Mouse (Mus musculus) embryonic facial prominence, embryonic 10.5 days (tissue): ENCODE results near the gene Ppm1l. TPM values are rescaled to one million over a fixed set of nuclear protein-coding genes. Genes with fewer than 3 reads are reported as not detected.

Source experiments
- DNase-seq: peaks from one replicate; pipeline ENCODE4 v3.0.0-alpha.2; 2017; ENCODE audit warnings: low spot score
- H3K27ac ChIP-seq: fragments of 300-500 bp; sonication (generic); replicated peaks from 2 replicates; pipeline ENCODE4 v1.5.1; 2016; ENCODE audit warnings: mild to moderate bottlenecking
- H3K27me3 ChIP-seq: fragments of 300-500 bp; sonication (generic); replicated peaks from 2 replicates; pipeline ENCODE4 v1.6.1; 2016; ENCODE audit warnings: low read depth, mild to moderate bottlenecking; ENCODE audit not compliant: poor library complexity, severe bottlenecking
- H3K36me3 ChIP-seq: fragments of 300-500 bp; sonication (generic); replicated peaks from 2 replicates; pipeline ENCODE4 v1.6.1; 2016; ENCODE audit warnings: mild to moderate bottlenecking, moderate library complexity
- H3K4me1 ChIP-seq: fragments of 300-500 bp; sonication (generic); 2 replicates; pipeline ENCODE4 v1.6.1; 2016
- H3K4me3 ChIP-seq: fragments of 300-500 bp; sonication (generic); 2 replicates; pipeline ENCODE4 v1.5.1; 2016; ENCODE audit warnings: mild to moderate bottlenecking, moderate library complexity
- H3K9me3 ChIP-seq: fragments of 300-500 bp; sonication (generic); 2 replicates; pipeline ENCODE4 v1.6.1; 2016; ENCODE audit warnings: mild to moderate bottlenecking
- WGBS: fragments of 180-500 bp; shearing (Covaris S2); methylation state at CpG from one replicate; pipeline ENCODE4 v1.1.7; 2016; 5-methylcytosine and 5-hydroxymethylcytosine counted together
- polyA plus RNA-seq: library from polyadenylated mRNA; unstranded; fragments of >200 nt; fragmentation: Nextera tagmentation; extraction: Ambion mirVana; gene quantifications from 2 replicates; pipeline ENCODE4 v1.2.1, GENCODE M21; 2016

Gene Ppm1l
- polyA plus RNA-seq, 1 experiment from 2014 or later, result 10.0 TPM

GRCm38 (mm10) chr3:69427259-69427658 lies 110.6 kb downstream of the Ppm1l start:
- H3K36me3 ChIP-seq, result no peaks in the 10 kb centered on the region
- 90% methylated on average over 4 of the region's 4 CpGs for WGBS
- no peak overlapping the region for H3K27ac ChIP-seq
- no peak for DNase-seq
- H3K27me3 ChIP-seq, result no peaks in the 10 kb centered on the region
- no peaks in the 10 kb centered on the region for H3K9me3 ChIP-seq
- H3K4me3 ChIP-seq, result no peak overlapping the region
- 0 out of 2 replicates have a peak, but pooled peaks cover 4% of the 10 kb centered on the region for H3K4me1 ChIP-seq

GRCm38 (mm10) chr3:69428221-69428620 lies 111.6 kb downstream of the Ppm1l start:
- Histone ChIP-seq H3K4me3 (no peak overlapping the region), H3K27me3 (no peaks in the 10 kb centered on the region), H3K27ac (no peak overlapping the region), H3K4me1 (0 out of 2 replicates have a peak, but pooled peaks cover 4% of the 10 kb centered on the region), H3K36me3 (no peaks in the 10 kb centered on the region), H3K9me3 (no peaks in the 10 kb centered on the region)
- DNase-seq, result no peak
- WGBS, result 60% methylated on average over 3 of the region's 3 CpGs

GRCm38 (mm10) chr3:69429319-69429718 lies 112.7 kb downstream of the Ppm1l start:
- Histone ChIP-seq H3K4me3 (no peak overlapping the region), H3K27me3 (no peaks in the 10 kb centered on the region), H3K27ac (no peak overlapping the region), H3K4me1 (0 out of 2 replicates have a peak, but pooled peaks cover 4% of the 10 kb centered on the region), H3K9me3 (no peaks in the 10 kb centered on the region), H3K36me3 (no peaks in the 10 kb centered on the region)
- 93% methylated on average over 5 of the region's 5 CpGs for WGBS
- DNase-seq, result no peak

DNA sequence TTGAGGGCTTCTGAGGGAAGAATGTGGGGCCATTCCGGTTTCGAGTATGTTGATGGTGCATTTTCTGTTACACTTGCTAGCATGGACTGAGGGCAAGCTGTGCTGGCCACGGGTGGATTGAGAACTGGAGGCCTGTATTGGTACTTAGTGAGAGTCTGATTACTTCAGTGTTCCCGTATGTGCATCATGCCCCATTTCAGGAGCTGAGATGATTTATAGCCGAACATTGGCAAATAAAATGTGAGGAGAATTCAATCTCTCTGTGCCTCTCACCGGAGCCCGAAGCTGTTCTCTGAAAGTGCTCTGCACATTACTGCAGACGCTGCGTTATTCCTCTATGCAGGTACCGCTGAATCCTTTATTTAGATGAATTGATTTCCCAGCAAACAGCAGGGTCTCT lies 116.9 kb downstream of the Ppm1l start:
- H3K9me3 ChIP-seq, result no peaks in the 10 kb centered on the region
- H3K27me3 ChIP-seq, result no peaks in the 10 kb centered on the region
- H3K4me3 ChIP-seq, result no peak overlapping the region
- WGBS, result 96% methylated on average over 10 of the region's 10 CpGs
- no peaks in the 10 kb centered on the region for H3K36me3 ChIP-seq
- no peak for DNase-seq
- no peaks in the 10 kb centered on the region for H3K4me1 ChIP-seq
- H3K27ac ChIP-seq, result no peak overlapping the region

- no peak for DNase-seq
Observed at GRCm38 (mm10) chr3:69438773-69439514, 122.3 kb downstream of the Ppm1l start.

GRCm38 (mm10) chr3:69440761-69441160 lies 124.1 kb downstream of the Ppm1l start:
- Histone ChIP-seq H3K36me3 (no peaks in the 10 kb centered on the region), H3K27ac (no peak overlapping the region), H3K4me3 (no peak overlapping the region), H3K4me1 (no peaks in the 10 kb centered on the region), H3K9me3 (no peaks in the 10 kb centered on the region), H3K27me3 (no peaks in the 10 kb centered on the region)
- no peak for DNase-seq
- 65% methylated on average over 5 of the region's 5 CpGs for WGBS

More at GRCm38 (mm10) chr3:69438773-69439514, 122.3 kb downstream of the Ppm1l start:
- H3K27me3 ChIP-seq, result no peaks in the 10 kb centered on the region
- no peak overlapping the region for H3K4me3 ChIP-seq
- 86% methylated on average over 12 of the region's 12 CpGs for WGBS
- H3K4me1 ChIP-seq, result no peaks in the 10 kb centered on the region
- no peak overlapping the region for H3K27ac ChIP-seq
- no peaks in the 10 kb centered on the region for H3K36me3 ChIP-seq
- H3K9me3 ChIP-seq, result no peaks in the 10 kb centered on the region

GRCm38 (mm10) chr3:69446989-69447388 lies 130.3 kb downstream of the Ppm1l start:
- 91% methylated on average over 5 of the region's 5 CpGs for WGBS
- Histone ChIP-seq H3K9me3 (no peaks in the 10 kb centered on the region), H3K27me3 (no peaks in the 10 kb centered on the region), H3K4me3 (no peak overlapping the region), H3K4me1 (no peaks in the 10 kb centered on the region), H3K36me3 (no peaks in the 10 kb centered on the region), H3K27ac (no peak overlapping the region)
- no peak for DNase-seq

- DNase-seq, result no peak
- H3K4me3 ChIP-seq, result no peak overlapping the region
- no peaks in the 10 kb centered on the region for H3K9me3 ChIP-seq
- 84% methylated on average over 3 of the region's 3 CpGs for WGBS
- H3K4me1 ChIP-seq, result no peaks in the 10 kb centered on the region
- no peak overlapping the region for H3K27ac ChIP-seq
- no peaks in the 10 kb centered on the region for H3K27me3 ChIP-seq
- H3K36me3 ChIP-seq, result no peaks in the 10 kb centered on the region
Observed at GRCm38 (mm10) chr3:69449041-69449440, 132.4 kb downstream of the Ppm1l start.

DNA sequence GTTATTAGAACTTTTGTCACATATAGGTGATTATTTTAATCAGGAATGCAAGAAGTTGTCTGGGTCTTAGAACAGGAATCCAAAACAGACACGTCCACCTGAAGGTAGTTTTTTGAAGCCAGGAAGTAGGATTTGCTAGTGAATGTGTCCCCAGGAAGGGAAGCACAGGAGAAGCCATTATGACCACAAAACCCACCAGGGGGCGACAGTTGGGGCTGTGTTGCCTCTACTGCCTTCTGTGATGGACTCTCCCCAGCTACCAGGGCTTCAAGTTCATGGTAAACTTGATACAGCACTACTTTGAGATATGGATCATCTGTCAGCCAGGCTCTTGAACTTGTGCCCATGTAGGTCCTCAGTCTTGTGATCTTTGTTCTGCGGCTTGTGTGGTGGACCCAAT lies 137.7 kb downstream of the Ppm1l start:
- DNase-seq, result no peak
- 71% methylated on average over 3 of the region's 3 CpGs for WGBS
- Histone ChIP-seq H3K4me1 (no peaks in the 10 kb centered on the region), H3K27me3 (no peaks in the 10 kb centered on the region), H3K9me3 (no peaks in the 10 kb centered on the region), H3K27ac (no peak overlapping the region), H3K36me3 (no peaks in the 10 kb centered on the region), H3K4me3 (no peak overlapping the region)

DNA sequence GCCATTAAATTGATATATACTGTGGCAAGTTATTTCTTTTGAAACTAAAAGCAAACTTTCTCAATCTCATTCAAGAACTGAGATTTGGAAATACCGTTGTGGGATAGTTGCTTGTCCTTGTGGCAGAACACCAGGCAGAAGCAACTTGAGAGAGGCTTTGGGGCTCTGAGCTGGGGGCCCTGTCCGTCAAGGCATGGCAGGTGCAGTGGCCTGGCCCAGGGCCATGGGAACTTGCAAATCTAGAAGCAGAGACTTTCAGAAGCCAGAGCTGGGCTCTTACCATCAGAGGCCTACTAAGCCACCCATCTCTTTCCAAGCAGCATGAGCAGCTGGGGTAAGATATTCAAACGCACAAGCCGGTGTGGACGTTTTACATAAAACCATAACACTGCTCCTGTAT lies 139.4 kb downstream of the Ppm1l start:
- H3K4me1 ChIP-seq, result no peaks in the 10 kb centered on the region
- DNase-seq, result no peak
- no peaks in the 10 kb centered on the region for H3K9me3 ChIP-seq
- no peaks in the 10 kb centered on the region for H3K36me3 ChIP-seq
- no peak overlapping the region for H3K27ac ChIP-seq
- no peak overlapping the region for H3K4me3 ChIP-seq
- 92% methylated on average over 5 of the region's 5 CpGs for WGBS
- H3K27me3 ChIP-seq, result no peaks in the 10 kb centered on the region

DNA sequence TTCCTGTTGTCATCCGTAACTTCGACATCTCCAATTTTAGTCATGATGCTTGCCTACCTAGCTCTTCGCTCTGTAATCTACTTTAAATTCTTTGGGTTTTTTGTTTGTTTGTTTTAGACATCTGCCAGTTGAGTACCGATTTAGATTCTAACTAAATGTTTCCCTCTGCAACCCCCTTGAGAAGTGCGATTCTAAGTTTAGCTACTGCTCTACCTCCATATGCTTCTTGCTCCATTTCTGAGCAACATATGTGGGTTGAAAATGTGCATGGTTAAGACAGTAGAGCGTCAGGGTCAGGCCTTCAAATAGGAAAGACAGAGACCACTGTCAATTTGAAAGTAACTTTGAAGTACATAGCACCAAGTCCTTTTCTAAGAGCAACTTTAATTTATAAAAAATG lies 142.1 kb downstream of the Ppm1l start:
- Histone ChIP-seq H3K27me3 (no peaks in the 10 kb centered on the region), H3K9me3 (no peaks in the 10 kb centered on the region), H3K4me3 (no peak overlapping the region), H3K36me3 (no peaks in the 10 kb centered on the region), H3K27ac (no peak overlapping the region), H3K4me1 (peaks cover 7% of the 10 kb centered on the region)
- 84% methylated on average over 6 of the region's 6 CpGs for WGBS
- no peak for DNase-seq

DNA sequence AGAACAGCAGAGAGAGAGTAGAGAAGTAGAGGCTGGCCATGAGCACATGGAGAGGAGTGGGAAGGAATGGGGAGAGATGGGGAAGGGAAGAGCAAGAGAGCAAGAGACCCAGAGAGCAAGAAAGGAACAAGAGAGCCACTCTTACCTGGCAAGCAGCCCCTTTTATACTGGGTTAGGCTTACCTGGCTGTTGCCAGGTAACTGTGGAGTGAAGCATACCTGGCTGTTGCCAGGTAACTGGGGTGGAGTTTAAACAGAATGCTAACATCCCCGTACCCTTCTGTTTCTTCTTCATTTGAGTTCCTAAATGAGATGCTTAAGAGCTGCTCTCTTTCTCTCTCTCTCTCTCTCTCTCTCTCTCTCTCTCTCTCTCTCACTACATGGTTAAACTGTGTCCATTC lies 145.3 kb downstream of the Ppm1l start:
- H3K9me3 ChIP-seq, result no peaks in the 10 kb centered on the region
- no peaks in the 10 kb centered on the region for H3K36me3 ChIP-seq
- DNase-seq, result no peak
- peaks cover 21% of the 10 kb centered on the region for H3K4me1 ChIP-seq
- H3K4me3 ChIP-seq, result no peak overlapping the region
- no peaks in the 10 kb centered on the region for H3K27me3 ChIP-seq
- H3K27ac ChIP-seq, result no peak overlapping the region
- 67% methylated on average over 1 of the region's 1 CpGs for WGBS

DNA sequence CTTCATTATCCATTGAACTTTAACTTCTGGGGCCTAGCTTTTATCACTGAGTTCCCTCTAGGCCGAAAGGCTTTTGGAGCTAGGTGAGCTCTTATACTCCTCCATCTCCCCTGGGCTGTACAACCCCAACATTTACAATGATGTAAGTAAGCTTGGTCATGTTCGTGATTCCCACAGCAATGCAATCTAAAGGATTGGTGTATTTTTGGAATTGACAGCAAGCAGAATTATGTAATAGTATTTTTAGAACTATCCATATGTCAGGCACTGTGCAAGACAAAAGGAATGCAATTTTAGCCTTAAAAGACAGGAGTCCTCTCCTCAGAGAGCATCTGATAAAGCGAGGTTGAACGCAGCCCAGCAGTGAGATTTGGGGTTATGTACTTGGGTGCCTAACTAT lies 149.1 kb downstream of the Ppm1l start:
- Histone ChIP-seq H3K27ac (no peak overlapping the region), H3K4me1 (peaks cover 56% of the 10 kb centered on the region), H3K9me3 (no peaks in the 10 kb centered on the region), H3K36me3 (no peaks in the 10 kb centered on the region), H3K27me3 (no peaks in the 10 kb centered on the region), H3K4me3 (no peak overlapping the region)
- no peak for DNase-seq
- 93% methylated on average over 4 of the region's 4 CpGs for WGBS
